Mouse (Mus musculus) kidney, postnatal 0 days (tissue): ENCODE measurements around the gene Patj. TPM values are rescaled to one million over a fixed set of nuclear protein-coding genes. Genes with fewer than 3 reads are reported as not detected.

Source experiments
- ATAC-seq: fragments of 200-750 bp; cut with Nextera tagmentation; replicated peaks from 2 replicates; pipeline ENCODE4 v1.8.0; 2017; ENCODE audit warnings: low read depth, moderate number of reproducible peaks, moderate TSS enrichment, moderate library complexity; ENCODE audit not compliant: low FRiP score
- DNase-seq: peaks from one replicate; pipeline ENCODE4 v3.0.0-alpha.2; 2016; ENCODE audit warnings: low spot score
- H3K27ac ChIP-seq: fragments of 300-500 bp; sonication (generic); 2 replicates; pipeline ENCODE4 v1.5.1; 2014; ENCODE audit warnings: mild to moderate bottlenecking
- H3K27me3 ChIP-seq: fragments of 300-500 bp; sonication (generic); 2 replicates; pipeline ENCODE4 v1.6.1; 2014; ENCODE audit warnings: low read length, mixed read lengths; ENCODE audit not compliant: insufficient read depth
- H3K36me3 ChIP-seq: fragments of 300-500 bp; sonication (generic); 2 replicates; pipeline ENCODE4 v1.6.1; 2014; ENCODE audit warnings: low read length, mixed read lengths; ENCODE audit not compliant: insufficient read depth
- H3K4me1 ChIP-seq: fragments of 300-500 bp; sonication (generic); replicated peaks from 2 replicates; pipeline ENCODE4 v1.6.1; 2014; ENCODE audit warnings: antibody characterized with exemption, low read length, mixed read lengths; ENCODE audit not compliant: insufficient read depth
- H3K4me2 ChIP-seq: fragments of 300-500 bp; sonication (generic); 2 replicates; pipeline ENCODE4 v1.6.1; 2014; ENCODE audit warnings: mild to moderate bottlenecking, low read length, moderate library complexity, mixed read lengths
- H3K4me3 ChIP-seq: fragments of 300-500 bp; sonication (generic); replicated peaks from 2 replicates; pipeline ENCODE4 v1.5.1; 2014; ENCODE audit warnings: low read depth, low read length
- H3K9ac ChIP-seq: fragments of 300-500 bp; sonication (generic); 2 replicates; pipeline ENCODE4 v1.6.1; 2014; ENCODE audit warnings: low read depth, low read length
- H3K9me3 ChIP-seq: fragments of 300-500 bp; sonication (generic); replicated peaks from 2 replicates; pipeline ENCODE4 v1.6.1; 2016; ENCODE audit warnings: low read length, inconsistent platforms, mixed read lengths
- CTCF ChIP-seq: IDR thresholded peaks from 2 replicates; pipeline ENCODE4 v1.5.1; 2016; ENCODE audit warnings: antibody characterized with exemption, low read depth, mild to moderate bottlenecking, moderate library complexity
- WGBS: fragments of 180-500 bp; shearing (Covaris S2); extraction: QIAGEN DNeasy Blood & Tissue Kit; methylation state at CpG from one replicate; pipeline ENCODE4 v1.1.7; 2014; 5-methylcytosine and 5-hydroxymethylcytosine counted together
- polyA plus RNA-seq: library from polyadenylated mRNA; unstranded; fragments of >200 nt; fragmentation: Nextera tagmentation; extraction: Ambion mirVana; gene quantifications from 2 replicates; pipeline ENCODE4 v1.2.1, GENCODE M21; 2015

The Patj gene
- polyA plus RNA-seq, 1 experiment from 2014 or later: 15.2 TPM

DNA sequence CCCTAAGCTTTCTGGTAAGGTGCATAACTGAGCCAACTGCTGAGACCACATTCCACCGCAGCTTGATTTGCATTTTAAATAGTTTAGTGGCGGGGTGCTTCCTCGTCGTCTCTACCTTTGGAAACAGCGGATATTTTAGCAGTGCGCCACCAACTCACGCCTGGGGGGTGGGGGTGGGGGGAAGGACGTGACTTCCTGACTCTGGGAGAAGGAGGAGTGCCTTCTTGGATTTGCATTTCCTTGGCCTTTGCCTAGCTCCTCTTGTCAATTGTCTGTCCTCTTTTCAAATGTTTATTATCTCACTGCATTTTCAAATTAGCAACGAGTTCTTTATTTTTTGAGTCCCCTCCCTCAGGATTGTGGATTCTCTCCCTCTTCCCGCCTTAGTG, 332.4 kb downstream of the Patj start:
- TF ChIP-seq CTCF: no peak
- Histone ChIP-seq H3K4me2 (peak overlapping the region; percentile 51), H3K9me3 (no peaks in the 10 kb centered on the region), H3K9ac (no peak overlapping the region), H3K36me3 (no peaks in the 10 kb centered on the region), H3K4me1 (0 out of 2 replicates have a peak, but pooled peaks cover 3% of the 10 kb centered on the region), H3K27me3 (0 out of 2 replicates have a peak, but pooled peaks cover 7% of the 10 kb centered on the region), H3K4me3 (peak overlapping the region; percentile 13), H3K27ac (no peak overlapping the region)
- WGBS: 9% methylated on average over 10 of the region's 10 CpGs
- ATAC-seq (no peak), DNase-seq (peak; percentile 29)

DNA sequence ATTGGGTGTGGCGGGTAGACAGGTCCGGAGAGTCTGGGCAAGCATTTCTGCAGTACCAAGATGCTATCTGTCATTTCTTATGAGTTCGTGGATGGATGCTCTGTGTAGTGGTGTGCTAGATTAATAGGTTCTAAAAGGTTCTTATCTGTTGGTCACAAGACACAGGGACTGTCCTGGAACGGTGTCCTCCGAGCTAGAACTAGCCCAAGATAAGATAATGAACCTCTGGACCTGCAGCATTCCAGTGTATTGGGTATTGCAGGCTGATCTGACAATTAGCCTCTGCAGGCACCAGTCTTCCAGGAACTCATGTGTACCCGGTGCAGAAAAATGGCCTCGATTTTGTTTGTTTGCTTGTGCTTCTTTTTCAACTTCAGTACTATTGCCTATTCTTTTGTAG, 333.1 kb downstream of the Patj start:
- WGBS: 62% methylated on average over 7 of the region's 7 CpGs
- TF ChIP-seq CTCF: no peak
- DNase-seq (no peak), ATAC-seq (no peak)
- no peaks in the 10 kb centered on the region for H3K36me3 ChIP-seq
- H3K4me1 ChIP-seq: 0 out of 2 replicates have a peak, but pooled peaks cover 3% of the 10 kb centered on the region
- H3K9ac ChIP-seq: no peak overlapping the region
- H3K4me3 ChIP-seq: no peak overlapping the region
- H3K27me3 ChIP-seq: 0 out of 2 replicates have a peak, but pooled peaks cover 7% of the 10 kb centered on the region
- no peak overlapping the region for H3K27ac ChIP-seq
- no peak overlapping the region for H3K4me2 ChIP-seq
- H3K9me3 ChIP-seq: no peaks in the 10 kb centered on the region

DNA sequence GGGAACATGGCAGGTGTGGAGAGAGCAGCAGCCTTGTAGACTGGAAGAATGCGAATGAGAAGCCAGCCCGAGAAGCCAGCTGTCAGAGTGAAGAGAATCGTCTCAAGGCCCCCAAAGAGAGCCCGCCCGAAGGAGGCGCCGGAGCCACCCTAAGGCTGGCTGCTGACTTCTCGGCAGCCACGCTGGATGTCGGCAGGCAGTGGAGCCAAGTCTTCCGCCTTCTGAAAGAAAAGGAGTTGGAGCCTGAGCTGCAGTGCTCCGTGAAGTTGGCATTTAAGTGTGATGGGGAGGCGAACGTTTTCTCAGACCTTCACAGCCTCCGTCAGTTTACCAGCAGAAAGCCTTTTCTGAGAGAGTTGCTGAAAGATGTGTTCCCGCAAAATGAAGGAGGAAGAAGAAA, 338.1 kb downstream of the Patj start:
- H3K4me2 ChIP-seq: no peak overlapping the region
- no peak for ATAC-seq
- no peak overlapping the region for H3K9ac ChIP-seq
- H3K27me3 ChIP-seq: no peaks in the 10 kb centered on the region
- WGBS: 94% methylated on average over 16 of the region's 16 CpGs
- no peaks in the 10 kb centered on the region for H3K4me1 ChIP-seq
- TF ChIP-seq CTCF: no peak
- no peaks in the 10 kb centered on the region for H3K9me3 ChIP-seq
- no peak overlapping the region for H3K27ac ChIP-seq
- no peaks in the 10 kb centered on the region for H3K36me3 ChIP-seq
- DNase-seq: no peak
- no peak overlapping the region for H3K4me3 ChIP-seq

DNA sequence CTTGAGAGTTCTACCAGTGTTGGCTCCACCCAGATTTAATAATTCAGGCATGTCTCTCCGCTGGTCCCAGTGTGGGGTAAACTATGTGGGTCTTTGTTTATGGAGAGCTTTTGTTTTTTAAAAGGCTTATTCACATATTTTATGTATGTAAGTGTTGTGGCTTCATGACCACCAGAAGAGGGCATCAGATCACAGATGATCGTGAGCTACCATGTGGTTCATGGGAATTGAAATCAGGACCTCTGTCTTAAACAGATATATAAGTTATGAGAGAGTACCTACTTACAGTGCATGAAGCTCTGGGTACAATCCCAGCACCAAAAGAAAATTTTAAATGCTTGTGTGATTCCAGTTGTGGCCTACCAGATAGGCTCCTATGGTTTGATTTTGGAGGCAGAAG, 344.2 kb downstream of the Patj start:
- Histone ChIP-seq H3K36me3 (no peaks in the 10 kb centered on the region), H3K4me2 (no peak overlapping the region), H3K4me1 (no peaks in the 10 kb centered on the region; the same call in 1 of the 2 replicates), H3K27me3 (no peaks in the 10 kb centered on the region), H3K27ac (no peak overlapping the region), H3K4me3 (no peak overlapping the region), H3K9ac (no peak overlapping the region), H3K9me3 (no peaks in the 10 kb centered on the region)
- ATAC-seq: no peak; the same call in 1 of the 2 replicates
- peak; percentile 81 for TF ChIP-seq CTCF
- 41% methylated on average over 2 of the region's 2 CpGs for WGBS
- DNase-seq: peak; percentile 86

DNA sequence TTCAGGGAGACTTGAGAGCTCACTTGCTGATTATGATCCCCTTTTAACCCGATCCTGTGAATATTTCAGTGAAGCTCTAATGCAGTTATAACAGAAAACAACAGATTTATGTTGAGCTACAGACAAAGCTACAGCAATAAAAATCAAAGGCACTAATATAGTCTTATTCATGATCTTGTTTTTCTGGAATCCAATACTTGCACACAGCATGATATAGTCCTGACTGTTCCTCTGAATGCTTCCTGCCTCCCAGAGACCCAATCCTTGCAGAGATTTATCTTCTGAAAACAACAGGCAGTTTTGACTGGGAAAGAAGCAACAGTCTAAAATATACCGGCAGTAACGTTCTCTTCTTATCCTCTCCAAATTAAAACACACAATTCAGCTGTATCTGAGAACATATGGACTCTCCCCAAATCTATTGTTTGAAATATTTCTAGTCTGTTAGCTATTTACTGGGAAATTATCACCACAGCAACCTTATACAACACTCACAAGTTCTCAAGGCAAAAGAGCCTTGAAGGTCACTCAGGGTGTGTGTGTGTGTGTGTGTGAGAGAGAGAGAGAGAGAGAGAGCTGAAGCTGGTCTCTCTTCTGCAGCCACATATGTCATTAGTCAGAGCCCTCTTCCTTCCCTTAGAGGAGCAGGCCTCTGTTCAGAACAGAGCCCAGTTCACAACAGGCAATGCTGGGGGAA, 347.8 kb downstream of the Patj start:
- Histone ChIP-seq H3K36me3 (no peaks in the 10 kb centered on the region), H3K27me3 (no peaks in the 10 kb centered on the region), H3K9me3 (no peaks in the 10 kb centered on the region), H3K4me2 (no peak overlapping the region), H3K27ac (peak overlapping the region; percentile 51; the same call in 1 of the 2 replicates), H3K4me1 (no peaks in the 10 kb centered on the region; the same call in 1 of the 2 replicates), H3K9ac (no peak overlapping the region), H3K4me3 (no peak overlapping the region)
- TF ChIP-seq CTCF: no peak
- ATAC-seq (no peak; the same call in 1 of the 2 replicates), DNase-seq (peak; percentile 57)
- WGBS: 39% methylated on average over 3 of the region's 3 CpGs

DNA sequence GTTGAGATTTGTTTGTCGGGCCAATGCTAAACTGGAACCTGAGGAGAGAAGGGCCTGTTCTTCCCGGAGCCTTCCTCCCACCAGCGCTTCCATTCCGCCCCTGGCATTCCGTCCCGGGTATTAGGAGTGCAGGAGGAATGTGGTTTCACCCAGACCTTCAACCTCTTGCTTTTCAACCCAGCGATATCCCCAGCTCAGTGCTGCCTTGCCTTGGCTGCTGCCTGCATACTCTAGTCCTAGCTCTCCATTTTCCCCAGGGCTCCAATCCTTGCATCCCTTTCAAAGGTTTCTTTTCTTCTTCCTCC, 348.3 kb downstream of the Patj start:
- no peaks in the 10 kb centered on the region for H3K9me3 ChIP-seq
- no peaks in the 10 kb centered on the region for H3K27me3 ChIP-seq
- TF ChIP-seq CTCF: no peak; the same call in 1 of the 2 replicates
- DNase-seq: peak; percentile 79
- 15% methylated on average over 7 of the region's 7 CpGs for WGBS
- H3K4me2 ChIP-seq: no peak overlapping the region
- H3K9ac ChIP-seq: no peak overlapping the region
- no peak overlapping the region for H3K4me3 ChIP-seq
- no peaks in the 10 kb centered on the region for H3K36me3 ChIP-seq
- peak; percentile 59; the same call in 1 of the 2 replicates for ATAC-seq
- peak overlapping the region; percentile 51; the same call in 1 of the 2 replicates for H3K27ac ChIP-seq
- no peaks in the 10 kb centered on the region; the same call in 1 of the 2 replicates for H3K4me1 ChIP-seq

DNA sequence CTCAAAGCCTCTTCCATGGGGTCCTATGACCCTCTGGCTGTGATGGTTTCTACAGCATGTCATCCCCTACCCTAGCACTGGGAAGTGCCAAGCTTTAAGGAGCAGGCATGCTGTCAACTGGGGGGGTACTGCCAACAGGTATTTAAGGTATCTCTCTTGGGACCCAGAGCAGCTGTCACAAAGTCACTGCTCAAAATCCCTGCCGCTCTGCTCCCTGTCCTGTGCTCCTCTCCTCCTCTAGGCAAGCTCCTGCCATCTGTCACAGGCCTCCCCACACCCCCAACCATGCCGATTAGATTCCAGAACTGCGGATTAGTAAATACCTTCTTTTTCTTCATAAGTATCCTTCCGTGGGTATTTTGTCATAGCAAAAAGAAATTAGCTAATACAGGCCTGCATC, 358.9 kb downstream of the Patj start:
- WGBS: 87% methylated on average over 4 of the region's 4 CpGs
- H3K27ac ChIP-seq: no peak overlapping the region
- H3K9ac ChIP-seq: no peak overlapping the region
- no peak for DNase-seq
- no peak for TF ChIP-seq CTCF
- H3K4me1 ChIP-seq: 0 out of 2 replicates have a peak, but pooled peaks cover 5% of the 10 kb centered on the region
- H3K4me3 ChIP-seq: no peak overlapping the region
- H3K4me2 ChIP-seq: no peak overlapping the region
- no peaks in the 10 kb centered on the region for H3K27me3 ChIP-seq
- ATAC-seq: no peak
- H3K9me3 ChIP-seq: no peaks in the 10 kb centered on the region
- no peaks in the 10 kb centered on the region for H3K36me3 ChIP-seq
